Mouse (Mus musculus) olfactory bulb, adult 2 months (tissue): ENCODE results near the gene Klhl3.

Experiments
- CTCF ChIP-seq: fragments of 200-500 bp; IDR thresholded peaks from 2 replicates; pipeline ENCODE4 v1.5.1; 2012; ENCODE audit warnings: low read depth, mild to moderate bottlenecking, low read length, moderate library complexity; ENCODE audit not compliant: insufficient read depth
- POLR2A ChIP-seq: fragments of 200-500 bp; IDR thresholded peaks from 2 replicates; pipeline ENCODE4 v1.6.1; 2012; ENCODE audit warnings: mild to moderate bottlenecking, low read depth, low read length, moderate library complexity; ENCODE audit not compliant: insufficient read depth

DNA sequence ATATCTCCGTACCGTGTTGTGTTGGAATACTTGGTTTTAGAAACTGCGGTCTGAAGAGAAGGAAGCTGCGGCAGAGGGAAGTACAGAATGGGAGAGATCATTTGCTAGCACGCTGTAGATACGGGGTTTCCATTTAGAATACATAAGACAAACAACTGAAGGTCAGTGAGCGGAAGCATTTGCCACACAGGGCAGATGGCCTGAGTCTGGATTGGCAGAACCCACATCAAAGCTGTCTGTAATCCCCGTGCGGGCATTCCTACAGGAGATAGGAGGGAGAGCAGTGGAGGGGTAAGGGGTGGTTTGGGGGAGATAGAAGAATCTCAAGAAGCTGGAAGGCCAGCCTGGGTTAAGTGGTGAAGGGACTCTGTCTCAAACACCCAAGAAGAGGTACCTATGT is 38.5 kb downstream of the Klhl3 start:
- TF ChIP-seq CTCF (no peak), POLR2A (no peak)
